Mouse (Mus musculus): ENCODE measurements around the gene Armc5.

The Armc5 gene

DNA sequence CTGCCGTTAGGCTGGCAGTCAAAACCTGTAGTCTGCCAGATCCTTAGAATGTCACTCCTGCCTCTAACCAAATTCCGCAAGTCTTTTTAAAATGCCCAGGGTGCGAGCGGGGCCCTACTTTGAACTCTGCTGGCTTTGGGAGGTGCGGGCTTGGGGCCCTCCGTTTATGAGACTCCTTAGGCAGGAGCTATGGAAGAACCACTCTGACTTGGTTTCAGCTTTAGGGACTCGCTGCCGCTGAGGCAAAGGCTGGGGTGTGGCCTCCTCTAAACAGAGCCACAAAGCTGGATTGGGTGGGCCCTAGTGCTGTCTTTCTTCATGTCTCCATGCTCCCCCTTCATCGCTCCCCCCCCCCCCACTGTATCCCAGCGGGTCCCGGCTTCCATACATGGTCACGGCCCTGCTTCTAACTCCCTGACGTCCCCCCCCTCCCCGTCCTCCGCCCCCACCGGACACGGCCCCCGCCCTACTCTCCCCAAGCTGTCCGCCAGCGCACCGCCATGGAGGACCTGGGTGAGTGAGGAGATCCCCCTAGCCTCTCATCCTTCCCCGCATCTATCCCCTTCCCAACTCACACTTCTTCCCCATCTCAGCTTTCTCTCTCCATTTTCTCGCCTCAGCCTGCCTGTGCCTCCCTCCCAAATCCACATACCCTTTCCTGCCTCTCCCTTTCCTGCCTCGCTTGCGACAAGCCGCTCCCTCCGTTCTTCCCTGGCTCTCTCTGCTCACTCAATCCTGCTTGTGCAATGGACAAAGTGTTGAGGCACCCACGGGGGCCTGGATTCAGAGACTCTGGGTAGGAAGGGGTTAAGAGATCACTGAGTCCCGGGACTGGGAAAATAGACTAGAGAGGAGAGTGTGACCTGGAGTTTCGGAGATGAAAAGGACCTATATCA is 9.6 kb downstream of the Armc5 start, which contains the start of gene Tgfb1i1:
Gene Tgfb1i1, plus strand, starts transcription at position 317 of the 896 bp plus-strand sequence.
- peak; percentile 74 for DNase-seq (ENCODE audit: low spot score)

DNA sequence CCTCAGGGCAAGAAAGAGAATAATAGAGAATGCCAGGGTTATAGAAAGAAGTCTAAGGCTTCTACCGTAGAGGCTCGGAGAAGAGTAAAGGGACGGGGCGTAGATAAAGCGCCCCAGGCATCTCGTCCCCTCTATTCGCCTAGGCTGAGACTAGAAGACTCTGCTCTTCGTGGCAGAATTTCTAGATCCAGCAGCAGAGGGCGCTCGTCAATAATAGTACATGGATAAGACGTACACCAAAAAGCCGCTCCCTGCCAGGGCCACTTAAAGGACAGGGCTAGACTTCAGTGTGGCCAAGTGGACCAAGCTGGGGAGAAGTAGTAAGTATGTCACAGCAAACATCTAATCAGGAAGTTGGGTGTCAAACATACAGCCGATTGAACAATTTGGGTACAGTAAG is 10.3 kb downstream of the Armc5 start:
- peak; percentile 73 for DNase-seq (ENCODE audit: low spot score)

DNA sequence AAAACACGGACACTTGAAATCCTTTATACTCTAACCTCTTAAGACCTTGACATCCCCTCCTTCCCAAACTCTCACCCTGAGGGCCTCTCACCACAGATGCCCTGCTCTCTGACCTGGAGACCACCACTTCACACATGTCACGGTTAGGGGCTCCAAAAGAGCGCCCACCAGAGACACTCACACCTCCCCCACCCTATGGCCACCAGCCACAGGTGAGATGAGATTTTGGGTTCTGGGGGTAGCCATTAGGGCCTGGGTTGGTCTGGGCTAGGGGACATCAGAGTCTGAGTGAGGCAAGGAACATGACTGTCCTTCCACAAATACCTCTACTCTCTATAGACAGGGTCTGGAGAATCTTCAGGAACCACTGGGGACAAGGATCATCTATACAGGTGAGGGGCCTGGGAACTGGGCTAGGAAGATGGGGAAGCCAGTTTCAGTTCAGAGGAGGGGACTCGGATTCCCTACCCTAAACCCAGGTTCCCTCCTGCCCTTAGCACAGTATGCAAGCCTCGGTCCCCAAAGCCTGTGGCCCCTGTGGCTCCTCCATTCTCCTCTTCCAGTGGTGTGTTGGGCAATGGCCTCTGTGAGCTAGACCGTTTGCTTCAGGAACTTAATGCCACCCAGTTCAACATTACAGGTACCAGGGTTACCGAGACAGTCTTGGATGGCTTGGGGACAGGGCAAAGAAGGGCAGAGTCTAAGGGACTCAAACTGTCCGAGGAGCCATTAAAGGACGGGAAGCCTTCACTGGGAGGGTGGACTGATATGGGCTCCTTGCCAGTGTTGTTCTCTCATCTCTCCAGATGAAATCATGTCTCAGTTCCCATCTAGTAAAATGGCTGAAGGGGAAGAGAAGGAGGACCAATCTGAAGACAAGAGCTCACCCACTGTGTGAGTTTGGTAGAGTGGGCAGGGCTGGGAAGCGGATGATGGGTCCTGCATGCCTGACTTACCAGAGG is 11.2 kb downstream of the Armc5 start:
- no peak for DNase-seq (ENCODE audit: low spot score)

DNA sequence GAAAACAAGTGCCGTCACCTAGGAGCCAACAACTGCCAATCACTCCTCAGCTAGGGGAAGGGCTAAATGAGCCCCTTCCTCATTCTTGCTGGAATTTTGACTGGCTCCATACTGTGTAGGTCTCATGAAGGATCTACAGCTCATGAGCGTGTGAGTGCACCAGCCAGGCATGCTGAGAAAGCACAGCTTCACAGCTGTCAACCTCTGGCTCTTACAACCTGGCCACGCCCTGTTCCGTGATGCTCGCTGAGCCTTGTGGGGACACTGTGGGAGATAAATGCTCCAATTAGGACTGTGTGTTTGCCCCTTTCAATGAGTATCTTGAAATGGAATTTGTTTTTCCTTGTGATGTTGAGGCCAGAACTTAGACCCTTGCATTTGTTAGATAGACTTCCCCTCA is 12.9 kb downstream of the Armc5 start:
- no peak for DNase-seq (ENCODE audit: low spot score)

DNA sequence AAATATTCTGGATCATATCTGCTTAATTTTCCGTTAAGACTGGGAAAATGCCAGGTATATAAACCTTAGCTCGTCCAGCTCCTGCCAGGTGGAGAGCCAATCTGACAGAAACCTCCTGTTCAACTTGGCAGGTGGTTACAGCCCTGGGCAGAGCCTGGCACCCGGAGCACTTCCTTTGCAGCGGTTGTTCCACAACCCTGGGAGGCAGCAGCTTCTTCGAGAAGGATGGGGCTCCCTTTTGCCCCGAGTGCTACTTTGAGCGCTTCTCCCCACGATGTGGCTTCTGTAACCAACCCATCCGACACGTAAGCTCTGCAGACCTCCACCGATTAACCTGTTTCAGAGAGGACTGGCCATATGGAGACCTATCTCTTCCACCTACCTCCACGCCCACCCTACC is 14.8 kb downstream of the Armc5 start:
- DNase-seq (ENCODE audit: low spot score), result no peak

DNA sequence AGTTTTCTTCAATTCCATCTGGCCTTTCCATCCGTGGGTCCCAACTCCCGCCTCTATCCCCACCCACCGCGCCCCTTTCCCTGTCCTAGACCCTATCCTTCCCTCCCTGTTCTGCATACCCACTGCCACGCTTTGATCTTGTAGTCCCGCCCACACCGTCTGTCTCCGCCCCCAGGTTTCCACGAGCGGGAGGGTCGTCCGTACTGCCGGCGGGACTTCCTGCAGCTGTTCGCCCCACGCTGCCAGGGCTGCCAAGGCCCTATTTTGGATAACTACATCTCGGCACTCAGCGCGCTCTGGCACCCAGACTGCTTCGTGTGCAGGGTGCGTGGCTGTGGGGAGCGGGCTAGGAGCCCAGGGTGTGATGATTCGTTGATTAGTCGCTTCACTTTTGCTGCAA is 15.5 kb downstream of the Armc5 start:
- DNase-seq (ENCODE audit: low spot score), result no peak

DNA sequence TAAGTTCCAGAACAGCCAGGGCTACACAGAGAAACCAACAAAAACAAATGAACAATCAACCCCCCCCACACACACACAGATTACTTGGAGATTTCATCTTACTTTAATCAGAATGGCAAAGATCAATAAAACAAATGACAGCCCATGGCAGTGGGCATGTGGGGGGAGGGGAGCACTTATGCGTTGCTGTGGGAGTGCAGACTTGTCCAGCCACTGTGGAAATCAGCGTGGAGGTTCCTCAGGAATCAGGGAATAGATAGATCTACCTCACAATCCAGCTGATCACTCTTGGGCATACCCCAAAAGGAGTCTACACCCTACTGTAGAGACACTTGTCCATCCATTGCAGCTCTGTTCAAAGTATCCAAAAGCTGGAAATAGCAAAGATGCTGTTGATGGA is 17.8 kb downstream of the Armc5 start:
- no peak for DNase-seq (ENCODE audit: low spot score)

DNA sequence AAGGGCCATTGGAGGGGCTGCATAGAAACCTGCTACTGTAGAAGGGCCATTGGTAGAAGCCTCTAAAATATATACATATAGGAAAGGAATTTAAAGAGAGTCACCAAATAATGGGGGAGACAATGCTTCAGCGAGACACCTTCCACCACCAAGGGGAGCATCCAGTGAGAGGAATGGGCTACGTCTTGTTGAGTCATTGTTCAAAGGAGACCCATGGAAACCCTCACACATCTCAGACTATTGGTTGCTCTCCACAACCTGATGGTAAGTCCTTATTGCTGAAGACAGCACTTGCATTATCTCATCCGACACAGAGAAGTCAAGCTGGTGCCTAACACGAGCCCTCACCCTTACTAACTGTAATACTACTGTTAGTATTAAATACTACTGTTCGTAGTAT is 18.6 kb downstream of the Armc5 start:
- DNase-seq (ENCODE audit: low spot score), result no peak

DNA sequence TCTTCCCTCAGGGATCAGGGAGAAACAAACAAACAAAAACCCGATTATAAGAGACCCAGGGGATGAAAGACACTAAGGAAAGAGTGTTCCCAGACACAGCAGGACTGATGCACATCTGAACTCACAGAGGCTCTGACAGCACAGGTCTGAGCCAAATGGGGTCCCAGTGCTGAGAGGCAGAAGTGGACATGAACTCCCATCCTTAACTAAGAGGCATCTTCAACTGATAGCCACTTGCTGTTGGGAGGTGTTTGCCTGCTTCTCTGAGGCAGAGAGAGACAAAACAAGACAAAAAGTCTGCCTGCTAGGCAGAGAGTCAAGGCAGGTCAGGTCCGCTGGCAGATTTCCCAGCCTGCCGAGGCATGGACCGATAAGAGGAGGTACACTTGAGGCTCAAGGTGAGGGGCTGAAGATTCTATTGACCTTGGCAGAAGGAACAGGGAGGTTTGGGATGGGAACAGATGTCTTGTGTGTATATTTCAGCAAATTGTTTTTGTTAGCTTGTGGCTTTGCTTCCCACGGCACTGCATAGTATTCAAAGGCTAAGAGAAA is 19.7 kb downstream of the Armc5 start:
- no peak for DNase-seq (ENCODE audit: low spot score)

DNA sequence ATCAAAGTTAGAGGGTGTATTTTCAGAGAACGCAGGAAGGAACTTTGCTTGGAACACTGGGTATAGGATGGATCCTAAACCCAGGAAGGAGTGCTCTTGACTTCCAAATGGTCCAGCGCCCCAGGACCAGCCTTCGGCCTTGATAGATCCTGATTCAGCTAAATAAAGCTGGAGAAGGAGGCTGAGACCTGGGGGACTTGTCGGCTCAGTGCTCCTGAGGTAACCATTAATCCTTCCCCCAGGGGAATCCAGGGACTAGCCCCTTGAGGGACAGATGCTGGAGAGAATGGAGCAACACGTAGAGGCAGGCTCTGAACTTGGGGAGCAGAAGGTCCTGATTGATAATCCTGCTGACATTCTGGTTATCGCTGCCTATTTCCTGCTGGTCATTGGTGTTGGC is 28.3 kb downstream of the Armc5 start, which contains the start of gene Slc5a2:
Gene Slc5a2, plus strand, starts transcription at position 247 of the 400 bp plus-strand sequence.
- DNase-seq (ENCODE audit: low spot score), result no peak

DNA sequence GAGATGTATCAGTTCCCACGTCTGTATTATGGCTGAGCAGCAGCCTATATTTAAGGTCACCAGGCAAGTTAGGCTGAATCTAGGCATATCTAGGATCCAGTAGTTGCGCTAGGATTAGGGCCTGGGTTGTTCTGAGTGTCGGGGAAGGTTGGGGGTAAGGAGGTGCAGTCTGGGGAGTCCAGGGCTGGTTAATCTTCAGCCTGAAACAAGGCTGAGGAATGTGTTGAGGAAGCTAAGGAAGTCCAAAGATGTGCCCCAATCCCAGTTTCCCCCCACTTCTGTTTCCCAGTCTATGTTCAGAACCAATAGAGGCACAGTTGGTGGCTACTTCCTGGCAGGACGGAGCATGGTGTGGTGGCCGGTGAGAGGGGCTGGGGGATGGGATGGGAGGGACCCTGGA is 28.9 kb downstream of the Armc5 start:
- no peak for DNase-seq (ENCODE audit: low spot score)

DNA sequence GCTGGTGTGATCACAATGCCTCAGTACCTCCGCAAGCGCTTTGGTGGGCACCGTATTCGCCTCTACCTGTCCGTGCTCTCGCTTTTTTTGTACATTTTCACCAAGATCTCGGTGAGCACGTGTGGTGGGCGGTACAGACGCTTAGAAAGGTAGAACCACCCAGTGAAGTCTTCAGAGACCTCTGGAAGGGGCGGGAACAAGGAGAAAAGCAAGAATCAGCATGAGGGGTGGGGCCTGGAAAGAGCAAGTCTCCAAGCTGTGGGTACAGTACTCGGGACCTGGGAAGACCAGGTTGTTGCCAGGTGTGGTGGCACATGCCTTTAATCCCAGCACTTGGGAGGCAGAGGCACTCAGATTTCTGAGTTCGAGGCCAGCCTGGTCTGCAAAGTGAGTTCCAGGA is 30.2 kb downstream of the Armc5 start:
- no peak for DNase-seq (ENCODE audit: low spot score)

DNA sequence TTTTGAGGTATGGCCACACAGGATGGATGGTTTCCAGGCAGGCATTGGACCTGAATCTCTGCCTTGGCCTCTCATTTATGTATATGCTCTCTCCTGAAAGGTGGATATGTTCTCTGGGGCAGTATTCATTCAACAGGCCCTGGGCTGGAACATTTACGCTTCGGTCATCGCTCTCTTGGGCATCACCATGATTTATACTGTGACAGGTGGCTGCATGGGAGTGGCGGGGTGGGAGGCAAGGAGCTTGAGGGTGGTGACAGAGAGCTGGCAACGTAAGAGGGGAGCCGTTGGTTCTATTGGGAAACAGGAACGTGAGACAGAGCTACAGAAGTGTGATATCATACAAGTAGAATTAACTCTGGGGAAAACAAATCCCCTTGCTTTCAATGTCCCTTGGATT is 30.7 kb downstream of the Armc5 start:
- DNase-seq (ENCODE audit: low spot score), result no peak

DNA sequence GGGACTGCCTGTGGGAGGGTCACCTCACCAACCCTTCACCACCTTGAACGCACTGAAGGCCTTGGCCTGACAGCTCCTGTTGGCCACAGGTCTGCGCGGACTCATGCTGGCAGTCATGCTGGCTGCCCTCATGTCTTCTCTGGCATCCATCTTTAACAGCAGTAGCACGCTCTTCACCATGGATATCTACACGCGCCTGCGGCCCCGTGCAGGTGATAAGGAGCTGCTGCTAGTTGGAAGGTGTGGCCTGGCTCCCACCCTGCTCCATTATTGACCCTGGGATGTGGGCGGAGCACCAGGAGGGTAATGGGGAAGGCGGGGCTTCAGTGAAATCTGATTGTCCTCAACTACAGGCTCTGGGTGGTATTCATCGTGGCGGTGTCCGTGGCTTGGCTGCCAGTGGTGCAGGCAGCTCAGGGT is 33.3 kb downstream of the Armc5 start:
- peak; percentile 56 for DNase-seq (ENCODE audit: low spot score)

DNA sequence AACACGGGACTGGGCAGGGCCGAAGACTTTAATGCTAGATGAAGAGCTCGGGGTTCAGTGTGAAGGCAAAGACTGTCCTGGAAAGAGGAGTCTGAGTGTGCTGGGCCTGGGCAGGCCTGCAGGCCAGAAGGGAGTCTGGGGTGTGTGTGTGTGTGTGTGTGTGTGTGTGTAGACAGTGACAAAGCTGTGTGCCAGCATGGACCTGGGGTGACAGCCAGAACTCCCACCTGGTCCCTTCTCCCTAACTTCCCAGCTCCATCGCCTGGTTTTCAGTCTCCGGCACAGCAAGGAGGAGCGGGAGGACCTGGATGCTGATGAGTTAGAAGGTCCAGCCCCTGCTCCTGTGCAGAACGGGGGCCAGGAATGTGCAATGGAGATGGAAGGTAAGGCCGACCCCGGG is 34.4 kb downstream of the Armc5 start:
- DNase-seq (ENCODE audit: low spot score), result no peak

DNA sequence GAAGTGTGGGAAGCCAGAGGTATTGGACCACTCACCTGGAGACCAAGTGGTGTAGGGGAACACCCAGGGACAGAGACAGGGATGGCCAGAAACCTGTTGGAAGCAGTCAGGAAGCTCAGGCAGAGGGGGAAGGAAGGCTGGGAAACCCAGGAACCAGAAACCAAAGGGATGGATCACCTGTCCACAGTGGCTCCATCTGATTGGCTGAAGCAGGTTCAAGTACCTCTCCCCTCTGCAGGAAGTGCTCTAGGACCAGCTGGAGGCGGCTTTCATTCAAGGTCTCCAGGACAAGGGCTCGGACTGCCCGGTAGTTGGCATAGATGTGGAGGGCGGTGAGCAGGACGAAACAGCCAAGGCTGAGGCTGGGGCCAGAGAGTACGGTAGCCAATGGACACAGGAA is 38.9 kb downstream of the Armc5 start:
- no peak for DNase-seq (ENCODE audit: low spot score)

DNA sequence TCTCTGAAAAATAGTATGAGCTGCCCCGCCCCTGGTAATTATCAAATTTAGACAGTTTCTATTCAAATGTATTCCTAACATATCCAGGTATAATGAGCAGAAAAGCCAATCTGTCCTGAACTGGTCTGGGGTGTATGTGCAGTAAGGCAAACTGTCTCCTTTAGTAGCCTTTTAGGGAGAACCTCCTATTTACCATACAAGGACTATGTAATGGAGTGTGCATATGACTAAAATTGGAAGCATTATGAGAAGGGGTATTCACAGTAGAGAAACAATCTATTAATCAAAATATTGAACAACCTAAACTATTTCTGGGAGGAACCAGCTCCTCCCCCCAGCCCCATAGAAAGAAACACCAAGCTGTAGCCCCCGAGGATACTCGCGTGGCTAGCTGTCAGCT is 42.6 kb downstream of the Armc5 start:
- DNase-seq (ENCODE audit: low spot score), result no peak

DNA sequence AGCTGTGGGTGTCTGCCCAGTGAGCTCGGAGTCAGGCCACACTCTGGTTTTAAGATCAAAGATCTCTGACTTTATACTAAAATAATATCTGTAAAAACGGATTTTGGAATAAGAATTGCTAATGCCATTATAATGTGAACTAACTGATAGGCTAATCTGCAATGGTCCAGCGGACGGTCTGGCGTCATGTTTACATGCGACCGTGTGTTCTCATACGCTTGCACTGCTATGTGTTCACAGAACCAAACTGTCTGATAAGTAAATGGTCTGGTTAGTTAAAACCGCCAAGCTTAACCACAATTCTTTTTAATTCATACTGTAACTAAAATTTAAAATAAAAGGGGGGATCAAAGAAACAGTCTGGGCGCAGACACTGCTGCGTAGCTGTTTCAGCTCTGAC is 44.6 kb downstream of the Armc5 start:
- no peak for DNase-seq (ENCODE audit: low spot score)

DNA sequence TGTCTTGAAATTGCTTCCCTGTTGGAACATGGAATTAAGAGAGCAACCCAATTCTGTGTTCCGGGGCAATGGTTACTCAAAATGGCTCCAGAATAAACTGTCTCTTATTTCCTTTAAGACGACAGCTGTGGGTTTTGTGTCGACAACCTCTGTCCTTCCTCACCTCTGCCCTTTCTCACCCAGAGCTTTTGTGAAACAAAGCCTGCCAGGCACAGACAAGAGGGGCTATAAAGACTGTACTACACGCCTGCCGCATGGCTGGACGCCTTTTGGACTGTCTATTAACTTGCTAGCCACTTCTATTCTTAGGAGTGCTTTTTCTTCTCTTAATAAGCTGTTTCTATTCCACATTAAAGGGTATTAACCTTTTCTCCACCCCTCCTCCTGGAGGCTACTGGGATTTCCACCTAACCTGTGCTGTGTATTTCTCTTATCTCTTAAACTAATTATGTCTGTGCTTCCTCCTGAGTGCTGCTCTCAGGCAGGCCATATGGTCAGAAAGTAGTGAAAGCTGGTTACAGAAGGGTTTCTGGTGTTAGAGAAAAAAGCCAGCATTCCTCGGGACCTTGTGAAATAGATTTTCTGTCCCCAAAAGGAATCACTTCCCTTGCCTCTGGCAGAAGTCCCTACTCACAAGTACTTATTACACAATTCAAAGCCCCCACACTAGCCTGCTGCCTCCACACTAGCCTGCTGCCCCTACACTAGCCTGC is 45.5 kb downstream of the Armc5 start:
- no peak for DNase-seq (ENCODE audit: low spot score)

DNA sequence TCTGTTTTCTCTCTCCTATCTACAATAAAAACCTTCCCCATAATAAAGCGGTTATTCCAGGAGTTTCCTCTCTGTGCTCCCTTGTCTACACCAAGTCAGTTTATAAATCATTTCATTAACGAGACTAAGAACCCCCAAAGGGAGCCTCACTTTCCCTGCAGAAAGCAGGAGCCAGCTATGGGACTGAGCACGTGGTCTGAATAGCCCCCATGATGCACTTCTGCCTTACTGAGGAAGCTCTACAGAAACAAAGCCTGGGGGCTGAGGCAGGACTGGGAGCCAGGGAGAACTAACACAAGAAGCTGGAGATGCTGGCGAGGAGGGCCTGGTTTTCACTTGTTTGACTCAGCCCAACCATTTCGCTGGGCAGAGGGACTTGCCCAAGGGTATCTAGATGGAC is 46.9 kb downstream of the Armc5 start:
- DNase-seq (ENCODE audit: low spot score), result no peak

DNA sequence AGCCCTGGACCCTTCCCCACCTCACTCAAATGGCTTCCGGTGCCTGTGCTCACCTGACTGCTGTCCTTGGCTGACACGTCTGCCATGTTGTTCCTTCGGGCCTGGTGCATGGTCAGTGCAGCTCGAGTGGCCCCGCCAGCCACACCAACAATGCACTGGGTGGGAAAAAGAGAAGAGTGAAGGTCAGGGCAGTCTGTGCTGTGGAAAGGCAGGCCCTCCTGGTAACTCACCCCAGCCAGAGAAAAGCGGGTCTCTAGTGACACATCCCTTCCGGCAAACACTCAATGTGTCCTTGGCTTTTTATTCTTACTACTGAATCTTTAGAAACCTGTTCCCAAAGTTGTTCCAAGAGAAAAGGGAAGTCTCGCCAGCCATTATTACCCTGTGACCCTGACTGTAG is 47.9 kb downstream of the Armc5 start:
- DNase-seq (ENCODE audit: low spot score), result no peak
